Comparison of ENCODE assay signal across 9 mouse cellular contexts in the genomic region with DNA sequence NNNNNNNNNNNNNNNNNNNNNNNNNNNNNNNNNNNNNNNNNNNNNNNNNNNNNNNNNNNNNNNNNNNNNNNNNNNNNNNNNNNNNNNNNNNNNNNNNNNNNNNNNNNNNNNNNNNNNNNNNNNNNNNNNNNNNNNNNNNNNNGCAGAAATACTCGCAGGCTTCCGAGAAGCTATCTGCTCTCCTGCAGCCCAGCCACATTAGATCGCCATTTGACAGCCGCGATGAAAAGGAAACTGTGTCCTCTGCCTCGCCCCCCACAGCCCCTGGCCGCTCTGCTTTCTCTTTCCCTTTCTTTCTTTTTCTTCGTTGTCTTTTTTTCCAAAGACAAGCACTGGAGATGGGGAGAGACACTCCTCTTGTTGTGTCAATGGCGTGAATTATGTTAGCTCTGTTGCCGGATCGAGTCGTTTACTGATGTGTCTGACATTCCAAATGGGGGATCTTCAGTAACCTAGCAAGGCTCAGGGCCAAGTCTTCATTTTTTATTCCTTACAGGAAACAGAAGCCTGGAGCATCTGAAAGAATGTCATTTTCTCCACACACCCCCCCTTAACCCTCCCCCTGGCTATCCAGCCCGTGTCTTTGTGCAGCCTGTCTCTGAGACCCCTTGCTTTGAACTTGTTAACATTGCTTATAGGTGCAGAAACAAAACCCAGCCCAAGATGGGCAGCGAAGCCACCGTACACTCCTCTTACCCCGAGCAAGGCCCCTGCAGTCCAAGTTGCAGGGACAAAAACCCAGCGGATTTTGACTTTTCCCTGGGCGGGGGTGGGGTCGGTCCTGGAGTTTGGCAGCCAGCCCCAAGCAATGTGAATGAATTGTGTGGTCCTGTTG.
DNase-seq lines count a peak whose midpoint lies in the region; ATAC-seq lines count a peak whose summit lies in the region.
"Had no signal": no experiment of that assay in that cellular context is flagged by ENCODE, and none has a peak within 500 bp of the region (broad histone marks: within the 10 kb centered on the region; RNA-seq: fewer than 3 reads in every experiment).

No protein-coding gene starts in this region.

- peak overlapping the region; percentile 83 for H3K4me2 ChIP-seq in heart, embryonic 12.5 days
- H3K4me2 ChIP-seq in forebrain, embryonic 13.5 days = peak overlapping the region; percentile 64
- H3K4me2 ChIP-seq in liver, embryonic 15.5 days = peak overlapping the region; percentile 46

- peak overlapping the region; percentile 51 for H3K4me3 ChIP-seq in heart, embryonic 12.5 days
- peak overlapping the region; percentile 36 for H3K4me3 ChIP-seq in forebrain, embryonic 13.5 days
- H3K4me3 ChIP-seq in liver, embryonic 15.5 days (replicated peaks) = peak overlapping the region; percentile 27
- H3K4me3 ChIP-seq: erythroblast, embryonic 14.5 days had no signal

- ATAC-seq in heart, embryonic 12.5 days (ENCODE audit: insufficient number of reproducible peaks, low FRiP score) = no peak
- peak; percentile 59 for ATAC-seq in forebrain, embryonic 13.5 days
- ATAC-seq in liver, embryonic 15.5 days (ENCODE audit: insufficient read depth) = no peak
- ATAC-seq in activated CD4-positive, CD25-positive, alpha-beta regulatory T cell, adult 4 months = no peak

- DNase-seq in heart, adult 9 months (ENCODE audit: low spot score in 2 of 2) = no peak
- DNase-seq in Muller cell, postnatal 12 days (ENCODE audit: inconsistent ontology term) = peak; percentile 34
- no peak for DNase-seq in gastrocnemius, postnatal 36 days
- no peak for DNase-seq in adrenal gland, postnatal 14 days

- H3K27ac ChIP-seq in heart, embryonic 12.5 days (ENCODE audit: poor library complexity, severe bottlenecking) = no peak overlapping the region
- no peak overlapping the region for H3K27ac ChIP-seq in forebrain, embryonic 13.5 days
- no peak overlapping the region for H3K27ac ChIP-seq in liver, embryonic 15.5 days (replicated peaks)

- no peaks in the 10 kb centered on the region for H3K36me3 ChIP-seq in heart, embryonic 12.5 days
- no peaks in the 10 kb centered on the region for H3K36me3 ChIP-seq in forebrain, embryonic 13.5 days (ENCODE audit: poor library complexity, severe bottlenecking)
- H3K36me3 ChIP-seq in liver, embryonic 15.5 days (replicated peaks) = no peaks in the 10 kb centered on the region

- 17% methylated on average over 19 of the region's 19 CpGs for WGBS in heart, embryonic 12.5 days
- WGBS in forebrain, embryonic 13.5 days = 4% methylated on average over 19 of the region's 19 CpGs
- 16% methylated on average over 19 of the region's 19 CpGs for WGBS in liver, embryonic 15.5 days (ENCODE audit: insufficient replicate concordance)

- H3K9ac ChIP-seq in heart, embryonic 12.5 days = peak overlapping the region; percentile 40
- H3K9ac ChIP-seq in forebrain, embryonic 13.5 days = peak overlapping the region; percentile 48
- H3K9ac ChIP-seq in liver, embryonic 15.5 days = no peak overlapping the region

- intact Hi-C loops in gastrocnemius, postnatal 36 days (cut with DNase I) = no loop called here

- peaks cover 12% of the 10 kb centered on the region for H3K4me1 ChIP-seq in heart, embryonic 12.5 days (replicated peaks)
- H3K4me1 ChIP-seq in forebrain, embryonic 13.5 days = peaks cover 22% of the 10 kb centered on the region
- H3K4me1 ChIP-seq in liver, embryonic 15.5 days (replicated peaks) = no peaks in the 10 kb centered on the region; the same call in 1 of the 2 replicates

- no peaks in the 10 kb centered on the region for H3K9me3 ChIP-seq in heart, embryonic 12.5 days (replicated peaks)
- H3K9me3 ChIP-seq in forebrain, embryonic 13.5 days (replicated peaks) = no peaks in the 10 kb centered on the region
- no peaks in the 10 kb centered on the region for H3K9me3 ChIP-seq in liver, embryonic 15.5 days (replicated peaks)

- peaks cover 7% of the 10 kb centered on the region; the same call in 1 of the 2 replicates for H3K27me3 ChIP-seq in heart, embryonic 12.5 days (replicated peaks)
- peaks cover 24% of the 10 kb centered on the region for H3K27me3 ChIP-seq in forebrain, embryonic 13.5 days
- no peaks in the 10 kb centered on the region for H3K27me3 ChIP-seq in liver, embryonic 15.5 days
